Mouse (Mus musculus) embryo, embryonic 11 days (tissue): ENCODE data around the gene Zfp710.
A peak's percentile ranks its signal among the peaks of the same experiment; 100 is the strongest.

Source experiments
- DNase-seq: peaks from one replicate; pipeline ENCODE4 v3.0.0-alpha.2; 2015

The Zfp710 gene

GRCm38 (mm10) chr7:80081586-80082554 is 57.3 kb downstream of the Zfp710 start:
- no peak for DNase-seq

GRCm38 (mm10) chr7:80084484-80084931 is 59.9 kb downstream of the Zfp710 start:
- peak; percentile 76 for DNase-seq

- DNase-seq, result no peak
Observed at GRCm38 (mm10) chr7:80085970-80086715, 61.5 kb downstream of the Zfp710 start.

GRCm38 (mm10) chr7:80088191-80088590 is 63.6 kb downstream of the Zfp710 start:
- DNase-seq, result no peak

- DNase-seq, result no peak
Observed at GRCm38 (mm10) chr7:80090191-80091003, 65.8 kb downstream of the Zfp710 start.

- no peak for DNase-seq
Observed at GRCm38 (mm10) chr7:80091004-80091865, 66.6 kb downstream of the Zfp710 start.

- DNase-seq, result no peak
Observed at GRCm38 (mm10) chr7:80091866-80092210, 67.2 kb downstream of the Zfp710 start.

- no peak for DNase-seq
Observed at GRCm38 (mm10) chr7:80092351-80093046, 67.9 kb downstream of the Zfp710 start.

GRCm38 (mm10) chr7:80094481-80094880 is 69.9 kb downstream of the Zfp710 start:
- no peak for DNase-seq

GRCm38 (mm10) chr7:80095598-80096309 is 71.1 kb downstream of the Zfp710 start:
- DNase-seq, result no peak

GRCm38 (mm10) chr7:80098389-80098976 is 73.9 kb downstream of the Zfp710 start:
- DNase-seq, result no peak

- DNase-seq, result no peak
Observed at GRCm38 (mm10) chr7:80103335-80103734, 78.7 kb downstream of the Zfp710 start.

- no peak for DNase-seq
Observed at GRCm38 (mm10) chr7:80105637-80106390, 81.2 kb downstream of the Zfp710 start.

- no peak for DNase-seq
Observed at GRCm38 (mm10) chr7:80106441-80106840, 81.8 kb downstream of the Zfp710 start.

- DNase-seq, result no peak
Observed at GRCm38 (mm10) chr7:80111066-80112045, 86.7 kb downstream of the Zfp710 start.

GRCm38 (mm10) chr7:80113989-80114388 is 89.4 kb downstream of the Zfp710 start:
- peak; percentile 54 for DNase-seq

- peak; percentile 79 for DNase-seq
Observed at GRCm38 (mm10) chr7:80114451-80115223, 90.0 kb downstream of the Zfp710 start.
